Mouse (Mus musculus) left cerebral cortex, postnatal 25 days (tissue): Measurements from ENCODE around the gene Srrm3. TPM values are rescaled to one million over a fixed set of nuclear protein-coding genes. Genes with fewer than 3 reads are reported as not detected.

ENCODE experiments used
- DNase-seq, 2 experiments: peaks; one replicate each; pipeline ENCODE4 v3.0.0; 2022; ENCODE audit warnings: low spot score in 2 of 2, mixed read lengths in 1 of 2
- intact Hi-C: fragments of 180-260 bp; cut with DNase I; formaldehyde crosslinking; loops from one replicate; pipeline ENCODE4 v1.15.1; 2025
- total RNA-seq, 2 experiments: library from RNA; stranded (reverse); gene quantifications; 2 replicates each; pipeline ENCODE4 v1.2.3; 2021

The Srrm3 gene
- total RNA-seq, 2 experiments from 2014 or later = 85.4 to 98.1 TPM

GRCm38 (mm10) chr5:135807263-135807637, 560 bp downstream of the Srrm3 start:
- intact Hi-C loops = loop anchor here (1.0 to 2.0 kb wide), 2 partner anchors 27 to 44 kb away; no protein-coding TSS in a partner anchor
- DNase-seq = peak; percentile 43 to 74

- DNase-seq = peak; percentile 54 to 84
- intact Hi-C loops = no loop called here
Measured at GRCm38 (mm10) chr5:135812991-135813390, 6.3 kb downstream of the Srrm3 start.

GRCm38 (mm10) chr5:135818491-135818890, 11.8 kb downstream of the Srrm3 start:
- peak in 1 of 2 experiments; percentile 53 for DNase-seq
- intact Hi-C loops = no loop called here

- intact Hi-C loops = no loop called here
- peak in 1 of 2 experiments; percentile 55 for DNase-seq
Measured at GRCm38 (mm10) chr5:135822316-135822944, 15.7 kb downstream of the Srrm3 start.

- intact Hi-C loops = no loop called here
- DNase-seq = no peak
Measured at GRCm38 (mm10) chr5:135824517-135824916, 17.8 kb downstream of the Srrm3 start.

- intact Hi-C loops = no loop called here
Measured at GRCm38 (mm10) chr5:135826225-135826624, 19.5 kb downstream of the Srrm3 start.

GRCm38 (mm10) chr5:135829381-135829780, 22.7 kb downstream of the Srrm3 start:
- DNase-seq = no peak
- intact Hi-C loops = no loop called here

More at GRCm38 (mm10) chr5:135826225-135826624, 19.5 kb downstream of the Srrm3 start:
- DNase-seq = no peak

- intact Hi-C loops = no loop called here
- peak; percentile 52 to 91 for DNase-seq
Measured at GRCm38 (mm10) chr5:135832729-135833128, 26.0 kb downstream of the Srrm3 start.

GRCm38 (mm10) chr5:135834769-135835491, 28.2 kb downstream of the Srrm3 start:
- intact Hi-C loops = loop anchor here (1.0 kb wide), 1 partner anchor 28 kb away; no protein-coding TSS in a partner anchor
- peak; percentile 71 to 77 for DNase-seq

- intact Hi-C loops = no loop called here
- DNase-seq = no peak
Measured at GRCm38 (mm10) chr5:135835492-135835858, 28.8 kb downstream of the Srrm3 start.

GRCm38 (mm10) chr5:135835981-135836380, 29.3 kb downstream of the Srrm3 start:
- DNase-seq = no peak
- intact Hi-C loops = no loop called here

- DNase-seq = no peak
- intact Hi-C loops = no loop called here
Measured at GRCm38 (mm10) chr5:135841651-135842050, 35.0 kb downstream of the Srrm3 start.

GRCm38 (mm10) chr5:135843418-135843817, 36.7 kb downstream of the Srrm3 start:
- intact Hi-C loops = no loop called here
- no peak for DNase-seq

- DNase-seq = no peak
- intact Hi-C loops = no loop called here
Measured at GRCm38 (mm10) chr5:135845676-135846320, 39.1 kb downstream of the Srrm3 start.

- intact Hi-C loops = no loop called here
- DNase-seq = no peak
Measured at GRCm38 (mm10) chr5:135847460-135847859, 40.8 kb downstream of the Srrm3 start.

- intact Hi-C loops = no loop called here
- peak; percentile 31 to 79 for DNase-seq
Measured at GRCm38 (mm10) chr5:135847881-135848280, 41.2 kb downstream of the Srrm3 start.

GRCm38 (mm10) chr5:135851024-135851423, 44.3 kb downstream of the Srrm3 start:
- DNase-seq = peak; percentile 35 to 61

GRCm38 (mm10) chr5:135851481-135851880, 44.8 kb downstream of the Srrm3 start:
- no peak for DNase-seq
- intact Hi-C loops = loop anchor here (2.0 kb wide), 1 partner anchor 45 kb away; the partner anchor contains the start of gene Srrm3

More at GRCm38 (mm10) chr5:135851024-135851423, 44.3 kb downstream of the Srrm3 start:
- intact Hi-C loops = loop anchor here (2.0 kb wide), 1 partner anchor 44 kb away; the partner anchor contains the start of gene Srrm3

GRCm38 (mm10) chr5:135852421-135852820, 45.7 kb downstream of the Srrm3 start:
- intact Hi-C loops = no loop called here

GRCm38 (mm10) chr5:135853731-135854130, 47.0 kb downstream of the Srrm3 start:
- DNase-seq = no peak
- intact Hi-C loops = no loop called here

More at GRCm38 (mm10) chr5:135852421-135852820, 45.7 kb downstream of the Srrm3 start:
- DNase-seq = no peak
